Mouse (Mus musculus) intestine, postnatal 0 days (tissue): Measurements from ENCODE around the gene Itpk1. TPM values are rescaled to one million over a fixed set of nuclear protein-coding genes. Genes with fewer than 3 reads are reported as not detected.
A peak's percentile ranks its signal among the peaks of the same experiment; 100 is the strongest.

ENCODE experiments used
- ATAC-seq: fragments of 200-750 bp; cut with Nextera tagmentation; 2 replicates; pipeline ENCODE4 v1.8.0; 2017; ENCODE audit warnings: mild to moderate bottlenecking, moderate TSS enrichment, moderate library complexity
- H3K27ac ChIP-seq: fragments of 300-500 bp; sonication (generic); 2 replicates; pipeline ENCODE4 v1.5.1; 2014; ENCODE audit warnings: mild to moderate bottlenecking, low read depth, low read length, moderate library complexity
- H3K27me3 ChIP-seq: fragments of 300-500 bp; sonication (generic); replicated peaks from 2 replicates; pipeline ENCODE4 v1.6.1; 2014; ENCODE audit warnings: low read length, mixed read lengths; ENCODE audit not compliant: control insufficient read depth, insufficient read depth
- H3K36me3 ChIP-seq: fragments of 300-500 bp; sonication (generic); 2 replicates; pipeline ENCODE4 v1.6.1; 2014; ENCODE audit warnings: mild to moderate bottlenecking, moderate library complexity; ENCODE audit not compliant: control insufficient read depth, insufficient read depth
- H3K4me1 ChIP-seq: fragments of 300-500 bp; sonication (generic); replicated peaks from 2 replicates; pipeline ENCODE4 v1.6.1; 2014; ENCODE audit warnings: antibody characterized with exemption, low read length, mixed read lengths; ENCODE audit not compliant: control insufficient read depth, insufficient read depth
- H3K4me2 ChIP-seq: fragments of 300-500 bp; sonication (generic); replicated peaks from 2 replicates; pipeline ENCODE4 v1.6.1; 2014; ENCODE audit warnings: low read depth, mild to moderate bottlenecking, moderate library complexity
- H3K4me3 ChIP-seq: fragments of 300-500 bp; sonication (generic); 2 replicates; pipeline ENCODE4 v1.5.1; 2014; ENCODE audit warnings: low read depth, low read length
- H3K9ac ChIP-seq: fragments of 300-500 bp; sonication (generic); 2 replicates; pipeline ENCODE4 v1.6.1; 2014; ENCODE audit warnings: mild to moderate bottlenecking, low read depth, low read length
- H3K9me3 ChIP-seq: fragments of 300-500 bp; sonication (generic); 2 replicates; pipeline ENCODE4 v1.6.1; 2016; ENCODE audit warnings: mixed run types; ENCODE audit not compliant: control insufficient read depth
- CTCF ChIP-seq: sonication (generic); IDR thresholded peaks from 2 replicates; pipeline ENCODE4 v1.5.1; 2016; ENCODE audit warnings: low read depth, mild to moderate bottlenecking, control low read depth, antibody characterized with exemption, moderate library complexity
- WGBS: fragments of 180-500 bp; shearing (Covaris S2); extraction: QIAGEN DNeasy Blood & Tissue Kit; methylation state at CpG from one replicate; pipeline ENCODE4 v1.1.7; 2014; 5-methylcytosine and 5-hydroxymethylcytosine counted together
- polyA plus RNA-seq: library from polyadenylated mRNA; unstranded; fragments of >200 nt; fragmentation: Nextera tagmentation; extraction: Ambion mirVana; gene quantifications from 2 replicates; pipeline ENCODE4 v1.2.1, GENCODE M21; 2015

The Itpk1 gene
- polyA plus RNA-seq, 1 experiment from 2014 or later, result 56.3 TPM

- no peaks in the 10 kb centered on the region for H3K4me1 ChIP-seq
- H3K9me3 ChIP-seq, result no peaks in the 10 kb centered on the region
- H3K9ac ChIP-seq, result no peak overlapping the region
- no peaks in the 10 kb centered on the region for H3K27me3 ChIP-seq
- no peak overlapping the region for H3K4me2 ChIP-seq
- H3K4me3 ChIP-seq, result no peak overlapping the region
- 75% methylated on average over 9 of the region's 9 CpGs for WGBS
- TF ChIP-seq CTCF, result no peak
- no peak overlapping the region for H3K27ac ChIP-seq
- H3K36me3 ChIP-seq, result peaks cover 6% of the 10 kb centered on the region; the same call in 1 of the 2 replicates
- no peak for ATAC-seq
These were observed 76.5 kb downstream of the Itpk1 start for GRCm38 (mm10) chr12:102628221-102628620.

GRCm38 (mm10) chr12:102627545-102627944 lies 77.2 kb downstream of the Itpk1 start:
- ATAC-seq, result no peak
- no peaks in the 10 kb centered on the region for H3K9me3 ChIP-seq
- H3K4me2 ChIP-seq, result no peak overlapping the region
- H3K27ac ChIP-seq, result no peak overlapping the region
- H3K9ac ChIP-seq, result no peak overlapping the region
- peaks cover 9% of the 10 kb centered on the region; the same call in 1 of the 2 replicates for H3K36me3 ChIP-seq
- H3K4me3 ChIP-seq, result no peak overlapping the region
- peaks cover 5% of the 10 kb centered on the region; the same call in 1 of the 2 replicates for H3K4me1 ChIP-seq
- 75% methylated on average over 5 of the region's 5 CpGs for WGBS
- TF ChIP-seq CTCF, result no peak
- no peaks in the 10 kb centered on the region for H3K27me3 ChIP-seq

GRCm38 (mm10) chr12:102626841-102627240 lies 77.9 kb downstream of the Itpk1 start:
- no peak overlapping the region for H3K27ac ChIP-seq
- no peak overlapping the region for H3K4me2 ChIP-seq
- no peak overlapping the region for H3K4me3 ChIP-seq
- no peak for TF ChIP-seq CTCF
- ATAC-seq, result no peak
- H3K36me3 ChIP-seq, result peaks cover 13% of the 10 kb centered on the region; the same call in 1 of the 2 replicates
- H3K9me3 ChIP-seq, result no peaks in the 10 kb centered on the region
- no peaks in the 10 kb centered on the region for H3K27me3 ChIP-seq
- H3K4me1 ChIP-seq, result peaks cover 11% of the 10 kb centered on the region; the same call in 1 of the 2 replicates
- 78% methylated on average over 7 of the region's 7 CpGs for WGBS
- no peak overlapping the region for H3K9ac ChIP-seq

- Histone ChIP-seq H3K4me1 (peaks cover 20% of the 10 kb centered on the region; the same call in 1 of the 2 replicates), H3K36me3 (peaks cover 19% of the 10 kb centered on the region; the same call in 1 of the 2 replicates), H3K27me3 (no peaks in the 10 kb centered on the region), H3K9me3 (no peaks in the 10 kb centered on the region), H3K4me2 (no peak overlapping the region), H3K4me3 (no peak overlapping the region), H3K9ac (no peak overlapping the region), H3K27ac (peak overlapping the region; percentile 15; the same call in 1 of the 2 replicates)
- ATAC-seq, result no peak
- 73% methylated on average over 6 of the region's 6 CpGs for WGBS
- no peak for TF ChIP-seq CTCF
These were observed 79.0 kb downstream of the Itpk1 start for GRCm38 (mm10) chr12:102625717-102626116.

- Histone ChIP-seq H3K4me2 (no peak overlapping the region), H3K27ac (peak overlapping the region; percentile 15; the same call in 1 of the 2 replicates), H3K9me3 (no peaks in the 10 kb centered on the region), H3K27me3 (no peaks in the 10 kb centered on the region), H3K4me3 (no peak overlapping the region), H3K9ac (no peak overlapping the region), H3K4me1 (peaks cover 24% of the 10 kb centered on the region; the same call in 1 of the 2 replicates), H3K36me3 (peaks cover 19% of the 10 kb centered on the region; the same call in 1 of the 2 replicates)
- 69% methylated on average over 5 of the region's 5 CpGs for WGBS
- ATAC-seq, result no peak
- TF ChIP-seq CTCF, result no peak
These were observed 79.6 kb downstream of the Itpk1 start for GRCm38 (mm10) chr12:102625118-102625517.

- 73% methylated on average over 9 of the region's 9 CpGs for WGBS
- Histone ChIP-seq H3K27me3 (no peaks in the 10 kb centered on the region), H3K36me3 (peaks cover 19% of the 10 kb centered on the region; the same call in 1 of the 2 replicates), H3K4me3 (no peak overlapping the region), H3K9me3 (no peaks in the 10 kb centered on the region), H3K9ac (no peak overlapping the region), H3K27ac (no peak overlapping the region), H3K4me2 (no peak overlapping the region), H3K4me1 (peaks cover 29% of the 10 kb centered on the region; the same call in 1 of the 2 replicates)
- no peak for ATAC-seq
- TF ChIP-seq CTCF, result no peak
These were observed 80.9 kb downstream of the Itpk1 start for GRCm38 (mm10) chr12:102623827-102624226.
